ENCODE assay signal across 9 mouse cellular contexts in the genomic region with DNA sequence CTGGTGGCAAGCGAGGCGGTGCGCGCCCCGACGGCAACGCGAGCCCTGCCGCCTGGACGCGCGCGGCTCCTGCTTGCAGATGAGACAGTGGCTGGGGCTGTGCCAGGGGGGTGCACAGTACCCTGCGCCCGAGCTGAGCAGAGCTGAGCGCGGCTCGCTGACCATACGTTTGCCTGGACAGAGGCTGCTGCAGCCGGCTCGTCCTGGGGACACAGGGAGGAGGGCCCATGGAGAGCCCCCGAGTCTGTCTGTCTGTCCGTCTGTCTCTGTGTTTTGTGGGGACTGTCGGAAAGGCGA. TPM values are rescaled to one million over a fixed set of nuclear protein-coding genes. Genes with fewer than 3 reads are reported as not detected.
A peak's percentile ranks its signal among the peaks of the same experiment; 100 is the strongest.
DNase-seq lines count a peak whose midpoint lies in the region; ATAC-seq and TF ChIP-seq lines count a peak whose summit lies in the region.
"Had no signal": no experiment of that assay in that cellular context is flagged by ENCODE, and none has a peak within 500 bp of the region (broad histone marks: within the 10 kb centered on the region; RNA-seq: fewer than 3 reads in every experiment).

No protein-coding gene starts in this region.

- ATAC-seq in hindbrain, embryonic 15.5 days (ENCODE audit: low FRiP score, low read depth): no peak
- no peak for ATAC-seq in midbrain, embryonic 12.5 days (ENCODE audit: low FRiP score, low read depth)

- peak overlapping the region; percentile 39 for H3K4me2 ChIP-seq in hindbrain, embryonic 15.5 days
- peak overlapping the region; percentile 38 for H3K4me2 ChIP-seq in midbrain, embryonic 12.5 days (replicated peaks)

- H3K4me1 ChIP-seq in kidney, adult 2 months (ENCODE audit: control insufficient read depth, insufficient read depth, low read length): peaks cover 14% of the 10 kb centered on the region; the same call in 1 of the 2 replicates
- no peaks in the 10 kb centered on the region for H3K4me1 ChIP-seq in brown adipose tissue, adult 24 weeks (ENCODE audit: control insufficient read depth, insufficient read depth, insufficient read length, low read length)
- H3K4me1 ChIP-seq in hindbrain, embryonic 15.5 days (replicated peaks): peaks cover 8% of the 10 kb centered on the region
- peaks cover 5% of the 10 kb centered on the region; the same call in 1 of the 2 replicates for H3K4me1 ChIP-seq in midbrain, embryonic 12.5 days

- intact Hi-C loops in left cerebral cortex, postnatal 4 days (cut with DNase I): no loop called here

- H3K4me3 ChIP-seq in kidney, adult 2 months (ENCODE audit: insufficient read depth, low read depth, low read length): peak overlapping the region; percentile 73
- peak overlapping the region; percentile 12; the same call in 1 of the 2 replicates for H3K4me3 ChIP-seq in brown adipose tissue, adult 24 weeks (ENCODE audit: insufficient read depth, low read depth, low read length)
- H3K4me3 ChIP-seq in hindbrain, embryonic 15.5 days: peak overlapping the region; percentile 27
- peak overlapping the region; percentile 32 for H3K4me3 ChIP-seq in midbrain, embryonic 12.5 days

- H3K9me3 ChIP-seq in hindbrain, embryonic 15.5 days: no peaks in the 10 kb centered on the region
- H3K9me3 ChIP-seq in midbrain, embryonic 12.5 days: 0 out of 2 replicates have a peak, but pooled peaks cover 2% of the 10 kb centered on the region

- TF ChIP-seq POLR2A in kidney, adult 2 months (IDR thresholded peaks at IDR 0.05; ENCODE audit: low read depth, low read length): no peak

- WGBS in kidney, adult 2 months: 5% methylated on average over 25 of the region's 25 CpGs
- 5% methylated on average over 25 of the region's 25 CpGs for WGBS in hindbrain, embryonic 15.5 days
- 9% methylated on average over 23 of the region's 25 CpGs for WGBS in midbrain, embryonic 12.5 days

- no peak overlapping the region for H3K9ac ChIP-seq in hindbrain, embryonic 15.5 days
- no peak overlapping the region for H3K9ac ChIP-seq in midbrain, embryonic 12.5 days (replicated peaks)

- no peak for DNase-seq in kidney, adult 2 months
- DNase-seq in kidney, adult 9 months: no peak
- DNase-seq in left cerebral cortex, postnatal 4 days: no peak
- DNase-seq in layer of hippocampus, postnatal 14 days (ENCODE audit: low spot score in 2 of 2): no peak
- DNase-seq in yolk sac, embryonic 10.5 days (ENCODE audit: low spot score): no peak

- no peak for TF ChIP-seq CTCF in kidney, adult 2 months (conservative IDR thresholded peaks at IDR 0.05; ENCODE audit: insufficient read depth, insufficient read length, low read depth, low read length)

- H3K27me3 ChIP-seq in kidney, adult 2 months (replicated peaks; ENCODE audit: control insufficient read depth, insufficient read depth, low read length): no peaks in the 10 kb centered on the region
- H3K27me3 ChIP-seq in hindbrain, embryonic 15.5 days: peaks cover 44% of the 10 kb centered on the region
- peaks cover 62% of the 10 kb centered on the region for H3K27me3 ChIP-seq in midbrain, embryonic 12.5 days

- peak overlapping the region; percentile 69 for H3K27ac ChIP-seq in kidney, adult 2 months (ENCODE audit: insufficient read depth, low read depth, low read length)
- H3K27ac ChIP-seq in brown adipose tissue, adult 24 weeks (replicated peaks; ENCODE audit: low read depth, low read length): no peak overlapping the region
- no peak overlapping the region for H3K27ac ChIP-seq in hindbrain, embryonic 15.5 days (replicated peaks)
- H3K27ac ChIP-seq in midbrain, embryonic 12.5 days (replicated peaks): no peak overlapping the region

- no peaks in the 10 kb centered on the region for H3K36me3 ChIP-seq in kidney, adult 2 months (ENCODE audit: control insufficient read depth, insufficient read depth, low read length)
- no peaks in the 10 kb centered on the region for H3K36me3 ChIP-seq in hindbrain, embryonic 15.5 days
- no peaks in the 10 kb centered on the region for H3K36me3 ChIP-seq in midbrain, embryonic 12.5 days

RNA-seq across cellular contexts. Expression of gene Kdf1, which starts 0.6 kb away (rescaled TPM):
- polyA plus RNA-seq in kidney, adult 2 months (2012; rRNA removed): 39.7 and 42.3 TPM in 2 replicates
- polyA plus RNA-seq in brown adipose tissue, adult 24 weeks (2012; ENCODE audit: insufficient read depth, insufficient read length, missing spikeins): not detected in 2 replicates
- 0.39 and 0.74 TPM in 2 replicates for polyA plus RNA-seq in hindbrain, embryonic 15.5 days (2015; fragmentation: Nextera tagmentation; extraction: Ambion mirVana)
- polyA plus RNA-seq in midbrain, embryonic 12.5 days (2016; fragmentation: Nextera tagmentation; extraction: Ambion mirVana): 0.57 and 0.89 TPM in 2 replicates
- under 1 TPM in 1 of 2 experiments, not detected in 1; 0.46 TPM for total RNA-seq in left cerebral cortex, postnatal 4 days (2021)
- not detected for total RNA-seq in layer of hippocampus, postnatal 14 days (2021)
- total RNA-seq: hematopoietic stem cell, adult 5-6 weeks had no signal

RNA-seq across cellular contexts. Expression of gene Trnp1, which starts 21.0 kb away (rescaled TPM):
- polyA plus RNA-seq in kidney, adult 2 months (2012; rRNA removed): 0.43 and 0.97 TPM in 2 replicates
- polyA plus RNA-seq in brown adipose tissue, adult 24 weeks (2012; ENCODE audit: insufficient read depth, insufficient read length, missing spikeins): 1.0 TPM in 1 of 2 replicates, not detected in the other
- polyA plus RNA-seq in hindbrain, embryonic 15.5 days (2015; fragmentation: Nextera tagmentation; extraction: Ambion mirVana): 10.8 and 10.9 TPM in 2 replicates
- 1.9 and 2.3 TPM in 2 replicates for polyA plus RNA-seq in midbrain, embryonic 12.5 days (2016; fragmentation: Nextera tagmentation; extraction: Ambion mirVana)
- total RNA-seq in left cerebral cortex, postnatal 4 days (2021): 10 to 100 TPM; 49.4 to 54.1 TPM
- total RNA-seq in layer of hippocampus, postnatal 14 days (2021): 100 to 1,000 TPM; 188 to 190 TPM
- total RNA-seq: hematopoietic stem cell, adult 5-6 weeks had no signal

RNA-seq across cellular contexts. Expression of gene Nudc, which starts 26.5 kb away (rescaled TPM):
- 42.7 and 61.4 TPM in 2 replicates for polyA plus RNA-seq in kidney, adult 2 months (2012; rRNA removed)
- 75.2 and 77.0 TPM in 2 replicates for polyA plus RNA-seq in brown adipose tissue, adult 24 weeks (2012; ENCODE audit: insufficient read depth, insufficient read length, missing spikeins)
- polyA plus RNA-seq in hindbrain, embryonic 15.5 days (2015; fragmentation: Nextera tagmentation; extraction: Ambion mirVana): 253 and 272 TPM in 2 replicates
- 370 and 391 TPM in 2 replicates for polyA plus RNA-seq in midbrain, embryonic 12.5 days (2016; fragmentation: Nextera tagmentation; extraction: Ambion mirVana)
- 100 to 1,000 TPM; 119 to 121 TPM for total RNA-seq in left cerebral cortex, postnatal 4 days (2021)
- 100 to 1,000 TPM; 101 to 113 TPM for total RNA-seq in layer of hippocampus, postnatal 14 days (2021)

RNA-seq across cellular contexts. Expression of gene Nr0b2, which starts 33.9 kb away (rescaled TPM):
- 6.0 and 6.8 TPM in 2 replicates for polyA plus RNA-seq in kidney, adult 2 months (2012; rRNA removed)
- not detected in 2 replicates for polyA plus RNA-seq in brown adipose tissue, adult 24 weeks (2012; ENCODE audit: insufficient read depth, insufficient read length, missing spikeins)
- polyA plus RNA-seq in hindbrain, embryonic 15.5 days (2015; fragmentation: Nextera tagmentation; extraction: Ambion mirVana): not detected in 2 replicates
- polyA plus RNA-seq in midbrain, embryonic 12.5 days (2016; fragmentation: Nextera tagmentation; extraction: Ambion mirVana): not detected in 2 replicates
- total RNA-seq in left cerebral cortex, postnatal 4 days (2021): not detected
- total RNA-seq in layer of hippocampus, postnatal 14 days (2021): not detected
- total RNA-seq: hematopoietic stem cell, adult 5-6 weeks had no signal

RNA-seq across cellular contexts. Expression of gene Tent5b, which starts 39.4 kb away (rescaled TPM):
- polyA plus RNA-seq in kidney, adult 2 months (2012; rRNA removed): 2.9 and 3.1 TPM in 2 replicates
- polyA plus RNA-seq in brown adipose tissue, adult 24 weeks (2012; ENCODE audit: insufficient read depth, insufficient read length, missing spikeins): 0.44 TPM in 1 of 2 replicates, not detected in the other
- polyA plus RNA-seq in hindbrain, embryonic 15.5 days (2015; fragmentation: Nextera tagmentation; extraction: Ambion mirVana): 0.49 and 0.58 TPM in 2 replicates
- polyA plus RNA-seq in midbrain, embryonic 12.5 days (2016; fragmentation: Nextera tagmentation; extraction: Ambion mirVana): 0.13 and 0.60 TPM in 2 replicates
- not detected for total RNA-seq in left cerebral cortex, postnatal 4 days (2021)
- total RNA-seq in layer of hippocampus, postnatal 14 days (2021): under 1 TPM in 1 of 2 experiments, not detected in 1; 0.17 TPM
- total RNA-seq: hematopoietic stem cell, adult 5-6 weeks had no signal

Comparison
In these comparisons a context has a peak if more than half of its experiments do, and no peak if none do; other contexts are left out.
1. H3K4me3 ChIP-seq: peak in every context shown above with its lines; median percentile 73 in kidney, adult 2 months; 32 in midbrain, embryonic 12.5 days; 27 in hindbrain, embryonic 15.5 days; 12 in brown adipose tissue, adult 24 weeks.
2. RNA of gene Kdf1, which starts 0.6 kb away (polyA plus RNA-seq): 39.7 to 42.3 TPM in kidney, adult 2 months; 0.39 to 0.74 TPM in hindbrain, embryonic 15.5 days, 0.57 to 0.89 TPM in midbrain, embryonic 12.5 days and not detected in brown adipose tissue, adult 24 weeks; every median in the first group is over 10 times any median in the second.